Mouse (Mus musculus) heart, embryonic 15.5 days (tissue): ENCODE results near the gene Lin7b. TPM values are rescaled to one million over a fixed set of nuclear protein-coding genes. Genes with fewer than 3 reads are reported as not detected.
A peak's percentile ranks its signal among the peaks of the same experiment; 100 is the strongest.

Experiments
- ATAC-seq: fragments of 200-750 bp; cut with Nextera tagmentation; replicated peaks from 2 replicates; pipeline ENCODE4 v1.8.0; 2017; ENCODE audit warnings: low read depth, moderate TSS enrichment; ENCODE audit not compliant: insufficient number of reproducible peaks, insufficient read depth, low FRiP score
- H3K27ac ChIP-seq: fragments of 300-500 bp; sonication (generic); 2 replicates; pipeline ENCODE4 v1.5.1; 2015; ENCODE audit warnings: mild to moderate bottlenecking, inconsistent platforms
- H3K27me3 ChIP-seq: fragments of 300-500 bp; sonication (generic); 2 replicates; pipeline ENCODE4 v1.6.1; 2015; ENCODE audit warnings: inconsistent platforms
- H3K36me3 ChIP-seq: fragments of 300-500 bp; sonication (generic); 2 replicates; pipeline ENCODE4 v1.6.1; 2015; ENCODE audit warnings: mild to moderate bottlenecking, inconsistent platforms
- H3K4me1 ChIP-seq: fragments of 300-500 bp; sonication (generic); replicated peaks from 2 replicates; pipeline ENCODE4 v1.6.1; 2015; ENCODE audit warnings: inconsistent platforms
- H3K4me2 ChIP-seq: fragments of 300-500 bp; sonication (generic); 2 replicates; pipeline ENCODE4 v1.6.1; 2015; ENCODE audit warnings: inconsistent platforms, mild to moderate bottlenecking, moderate library complexity
- H3K4me3 ChIP-seq: fragments of 300-500 bp; sonication (generic); 2 replicates; pipeline ENCODE4 v1.5.1; 2015; ENCODE audit warnings: mild to moderate bottlenecking, inconsistent platforms
- H3K9ac ChIP-seq: fragments of 300-500 bp; sonication (generic); 2 replicates; pipeline ENCODE4 v1.6.1; 2015; ENCODE audit warnings: mild to moderate bottlenecking, inconsistent platforms
- H3K9me3 ChIP-seq: fragments of 300-500 bp; sonication (generic); replicated peaks from 2 replicates; pipeline ENCODE4 v1.6.1; 2016; ENCODE audit warnings: inconsistent platforms
- WGBS: fragments of 180-500 bp; shearing (Covaris S2); methylation state at CpG from one replicate; pipeline ENCODE4 v1.1.7; 2015; ENCODE audit warnings: mixed read lengths; 5-methylcytosine and 5-hydroxymethylcytosine counted together
- polyA plus RNA-seq: library from polyadenylated mRNA; unstranded; fragments of >200 nt; fragmentation: Nextera tagmentation; extraction: Ambion mirVana; gene quantifications from 2 replicates; pipeline ENCODE4 v1.2.1, GENCODE M21; 2015

Lin7b gene
- 1.2 and 1.3 TPM in 2 replicates for polyA plus RNA-seq

DNA sequence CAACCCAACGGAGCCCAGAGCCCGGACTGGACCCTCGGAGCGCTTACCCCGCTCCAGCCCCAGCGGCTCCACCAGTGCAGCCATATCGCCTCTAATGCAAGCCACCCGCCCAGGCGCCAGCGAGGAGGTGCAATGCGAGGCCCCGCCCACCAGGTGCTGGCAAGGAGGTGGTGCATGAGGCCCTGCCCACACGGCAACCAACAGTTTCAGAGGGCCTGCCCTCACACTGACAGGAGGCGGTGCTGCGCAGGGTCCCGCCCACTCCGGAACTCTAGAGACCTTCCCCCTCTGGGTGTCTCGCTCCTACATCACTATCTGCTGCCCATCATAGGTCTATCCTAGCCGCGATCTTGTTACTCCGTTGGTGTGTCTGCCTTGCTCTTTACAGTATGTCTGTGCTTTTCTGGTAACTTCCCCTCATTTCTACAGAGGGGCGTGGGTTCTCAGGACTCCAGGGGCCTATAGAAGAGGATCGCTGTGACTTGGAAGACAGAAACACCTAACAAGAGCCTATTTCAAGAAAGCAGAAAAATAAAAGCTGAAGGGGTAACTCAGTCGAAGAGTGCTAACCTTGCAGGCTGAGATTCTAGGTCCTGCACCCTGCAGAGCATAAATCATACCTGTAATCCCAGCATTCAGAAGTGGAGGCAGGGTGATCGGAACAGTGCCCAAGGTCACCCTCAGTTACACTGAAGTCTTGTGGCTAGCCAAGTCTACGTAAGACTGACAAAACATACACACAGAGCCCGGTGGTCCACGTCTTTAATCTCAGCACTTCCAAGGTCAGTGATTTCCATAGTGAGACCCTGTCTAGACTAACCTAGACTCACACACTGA, at the start of gene Lin7b:
Gene Lin7b, minus strand, starts transcription at position 109 of the 837 bp plus-strand sequence.
- Histone ChIP-seq H3K4me1 (peaks cover 36% of the 10 kb centered on the region), H3K9ac (peak within 1 kb of the TSS; percentile 20), H3K9me3 (no peaks in the 10 kb centered on the region), H3K4me3 (peak within 1 kb of the TSS; percentile 55), H3K27me3 (peaks cover 32% of the 10 kb centered on the region), H3K27ac (no peak within 1 kb of the TSS), H3K4me2 (peak within 1 kb of the TSS; percentile 93), H3K36me3 (peaks cover 24% of the 10 kb centered on the region)
- 8% methylated on average over 28 of the region's 28 CpGs for WGBS
- ATAC-seq, result peak; percentile 65

DNA sequence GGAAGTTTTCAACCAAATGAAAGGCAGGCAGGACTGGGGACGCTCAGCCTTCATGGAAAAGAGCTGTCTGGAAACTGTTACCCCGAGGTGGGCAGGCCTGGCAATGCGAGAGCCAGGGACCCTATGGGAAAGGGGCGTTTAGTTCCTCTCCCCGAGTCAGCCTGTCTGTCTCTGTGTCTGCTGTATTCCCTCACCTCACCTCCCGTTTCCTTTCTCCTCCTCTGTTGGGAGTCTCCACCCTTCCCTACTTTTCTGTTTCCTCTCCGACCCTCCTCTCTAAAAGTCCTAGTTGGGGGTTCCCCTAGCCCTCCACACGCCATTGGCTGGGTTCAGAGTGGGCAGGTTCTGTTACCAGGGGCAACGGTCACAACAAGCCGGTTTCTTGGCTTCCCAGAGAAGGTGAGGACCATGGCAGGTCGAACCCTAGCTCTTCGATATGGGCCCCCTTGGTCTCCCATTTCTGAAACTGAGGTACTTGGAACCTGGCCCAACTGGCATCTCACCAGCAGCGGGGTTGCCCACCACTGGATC, 47.6 kb upstream of the Lin7b start:
- Histone ChIP-seq H3K27ac (no peak overlapping the region), H3K9ac (no peak overlapping the region), H3K9me3 (no peaks in the 10 kb centered on the region), H3K27me3 (peaks cover 80% of the 10 kb centered on the region), H3K4me3 (no peak overlapping the region), H3K36me3 (peaks cover 23% of the 10 kb centered on the region), H3K4me1 (peaks cover 33% of the 10 kb centered on the region), H3K4me2 (no peak overlapping the region)
- 6% methylated on average over 13 of the region's 13 CpGs for WGBS
- no peak for ATAC-seq

DNA sequence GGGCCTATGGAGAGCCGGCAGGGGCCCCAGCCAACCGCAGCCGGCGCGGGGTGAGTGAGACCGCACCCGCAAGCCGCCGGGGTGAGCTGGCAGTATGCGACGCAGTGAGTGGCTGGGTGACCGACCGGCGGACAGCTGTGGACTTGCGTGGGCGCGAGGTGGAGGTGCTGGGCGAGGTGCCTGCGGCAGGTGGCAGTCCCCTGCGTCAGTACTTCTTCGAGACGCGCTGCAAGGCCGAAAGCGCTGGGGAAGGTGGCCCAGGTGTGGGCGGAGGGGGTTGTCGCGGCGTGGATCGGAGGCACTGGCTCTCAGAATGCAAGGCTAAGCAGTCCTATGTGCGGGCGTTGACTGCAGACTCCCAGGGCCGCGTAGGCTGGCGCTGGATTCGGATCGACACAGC, 45.3 kb upstream of the Lin7b start:
- WGBS, result 16% methylated on average over 37 of the region's 37 CpGs
- Histone ChIP-seq H3K9ac (no peak overlapping the region), H3K4me3 (peak overlapping the region; percentile 10; the same call in 1 of the 2 replicates), H3K27me3 (peaks cover 94% of the 10 kb centered on the region), H3K9me3 (no peaks in the 10 kb centered on the region), H3K4me1 (peaks cover 40% of the 10 kb centered on the region), H3K4me2 (peak overlapping the region; percentile 37), H3K36me3 (no peaks in the 10 kb centered on the region), H3K27ac (no peak overlapping the region)
- no peak for ATAC-seq

DNA sequence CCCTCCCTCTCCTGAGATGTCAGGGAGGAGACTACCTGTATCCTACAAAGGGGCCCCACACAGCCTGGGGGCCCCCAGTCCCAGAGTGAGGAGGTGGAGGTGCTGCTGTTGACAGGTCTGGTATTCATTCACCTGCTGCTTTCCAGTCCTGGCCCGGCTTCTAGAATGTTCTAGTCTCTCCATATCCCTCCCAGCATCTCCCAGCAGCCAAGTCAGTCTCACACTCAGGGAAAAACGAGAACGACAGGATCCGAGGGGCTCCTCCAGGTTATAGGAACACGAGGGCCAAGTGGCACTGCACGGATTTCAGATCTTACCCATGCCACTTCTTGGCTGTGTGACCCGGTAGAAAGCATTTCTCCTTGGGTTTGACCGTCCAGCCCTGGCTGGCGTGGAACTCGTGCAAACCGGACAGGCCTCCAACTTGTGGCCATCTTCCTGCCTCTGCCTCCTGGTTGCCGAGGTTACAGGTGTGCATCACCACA, 44.4 kb upstream of the Lin7b start:
- Histone ChIP-seq H3K36me3 (no peaks in the 10 kb centered on the region), H3K27ac (no peak overlapping the region), H3K9ac (no peak overlapping the region), H3K9me3 (no peaks in the 10 kb centered on the region), H3K4me1 (peaks cover 40% of the 10 kb centered on the region), H3K4me2 (peak overlapping the region; percentile 92; the same call in 1 of the 2 replicates), H3K4me3 (peak overlapping the region; percentile 58; the same call in 1 of the 2 replicates), H3K27me3 (peaks cover 94% of the 10 kb centered on the region)
- ATAC-seq, result no peak
- 40% methylated on average over 12 of the region's 12 CpGs for WGBS

DNA sequence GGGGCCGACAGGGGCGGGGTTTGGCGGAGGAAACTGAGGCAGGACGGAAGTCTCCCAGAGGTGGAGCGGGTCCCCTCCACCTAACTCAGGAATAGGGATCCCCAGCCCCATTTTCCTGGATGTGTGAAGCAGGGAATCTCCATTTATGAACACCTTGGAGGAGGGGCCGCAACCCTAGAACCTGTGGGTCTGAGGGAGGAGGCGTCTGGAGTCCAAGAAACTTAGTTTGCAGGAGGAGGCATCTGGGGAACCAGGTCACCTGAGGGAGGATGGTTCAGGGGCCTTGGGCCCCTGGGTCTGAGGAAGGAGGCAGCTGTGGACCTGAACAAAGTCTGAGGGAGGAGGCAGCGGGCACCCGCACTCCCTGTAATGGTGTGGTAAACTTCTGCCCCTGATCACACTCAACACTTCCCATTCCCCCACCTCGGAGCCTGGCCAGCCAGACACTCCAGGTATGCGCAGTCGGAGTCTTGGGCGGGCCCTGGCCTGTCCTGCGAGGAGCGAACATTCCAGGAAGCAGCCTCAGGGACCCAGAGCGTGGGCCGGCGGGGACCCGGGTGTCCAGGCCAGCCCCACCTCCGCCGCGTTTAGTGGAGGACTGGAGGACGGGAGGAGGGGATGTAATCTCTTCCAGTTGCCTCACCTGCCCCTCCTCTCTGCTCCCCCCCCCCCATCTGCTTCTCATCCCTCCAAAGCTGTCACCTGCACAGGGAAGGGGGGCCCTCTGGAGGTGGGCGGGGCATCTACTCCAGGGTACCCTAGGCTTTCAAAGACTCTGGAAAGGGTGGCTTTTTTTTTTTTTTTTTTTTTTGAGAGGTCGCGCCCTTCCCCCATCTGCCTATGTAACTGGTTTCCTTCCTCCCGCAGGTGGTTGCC, 43.7 kb upstream of the Lin7b start:
- peaks cover 93% of the 10 kb centered on the region for H3K27me3 ChIP-seq
- H3K36me3 ChIP-seq, result no peaks in the 10 kb centered on the region
- H3K4me3 ChIP-seq, result peak overlapping the region; percentile 58
- peaks cover 40% of the 10 kb centered on the region for H3K4me1 ChIP-seq
- peak; percentile 29; the same call in 1 of the 2 replicates for ATAC-seq
- no peaks in the 10 kb centered on the region for H3K9me3 ChIP-seq
- WGBS, result 2% methylated on average over 23 of the region's 27 CpGs
- peak overlapping the region; percentile 52 for H3K9ac ChIP-seq
- peak overlapping the region; percentile 59 for H3K27ac ChIP-seq
- H3K4me2 ChIP-seq, result peak overlapping the region; percentile 92

DNA sequence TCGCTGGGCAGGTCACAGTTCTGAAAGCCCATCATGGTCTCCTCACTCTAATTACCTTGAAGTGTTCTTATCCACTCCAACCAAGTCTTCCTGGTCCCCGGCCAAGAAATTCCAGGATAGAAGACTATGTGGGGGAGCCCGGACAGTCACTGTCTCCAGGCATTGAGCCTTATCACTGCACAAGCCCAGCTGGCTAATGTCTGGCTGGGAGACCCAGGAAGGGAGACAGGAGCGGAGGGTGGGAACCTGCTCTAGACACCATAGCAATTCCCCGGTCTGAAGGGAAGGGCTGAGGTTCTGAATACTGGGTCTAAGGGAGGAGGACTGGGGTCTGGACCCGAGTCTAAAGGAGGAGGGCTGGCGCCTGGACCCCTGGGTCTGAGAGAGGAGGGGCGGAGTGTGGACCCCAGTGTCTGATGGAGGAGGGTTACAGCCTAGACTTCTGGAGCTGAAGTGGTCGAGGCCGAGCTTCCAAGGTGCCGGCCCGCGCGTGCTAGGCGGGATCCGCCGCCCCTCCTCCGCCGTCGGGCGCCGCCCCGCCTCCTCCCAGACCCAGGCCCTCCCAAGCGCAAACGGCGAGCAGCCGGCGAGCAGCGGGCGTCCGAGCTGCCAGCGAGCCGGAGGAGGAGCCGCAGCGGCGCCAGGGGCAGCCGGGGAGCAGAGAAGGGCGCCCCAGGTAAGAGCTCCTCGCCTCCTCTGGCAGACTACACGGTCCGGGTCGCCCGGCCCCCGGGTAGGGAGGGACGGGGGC, 42.9 kb upstream of the Lin7b start, which contains the start of gene Ntf5:
Gene Ntf5, plus strand, starts transcription at position 583 of the 751 bp plus-strand sequence.
- Histone ChIP-seq H3K27ac (peak within 1 kb of the TSS; percentile 59), H3K9ac (peak within 1 kb of the TSS; percentile 52), H3K9me3 (no peaks in the 10 kb centered on the region), H3K4me2 (peak within 1 kb of the TSS; percentile 92), H3K4me1 (peaks cover 39% of the 10 kb centered on the region), H3K36me3 (no peaks in the 10 kb centered on the region), H3K4me3 (peak within 1 kb of the TSS; percentile 58), H3K27me3 (peaks cover 93% of the 10 kb centered on the region)
- ATAC-seq, result peak; percentile 28
- 1% methylated on average over 45 of the region's 45 CpGs for WGBS

DNA sequence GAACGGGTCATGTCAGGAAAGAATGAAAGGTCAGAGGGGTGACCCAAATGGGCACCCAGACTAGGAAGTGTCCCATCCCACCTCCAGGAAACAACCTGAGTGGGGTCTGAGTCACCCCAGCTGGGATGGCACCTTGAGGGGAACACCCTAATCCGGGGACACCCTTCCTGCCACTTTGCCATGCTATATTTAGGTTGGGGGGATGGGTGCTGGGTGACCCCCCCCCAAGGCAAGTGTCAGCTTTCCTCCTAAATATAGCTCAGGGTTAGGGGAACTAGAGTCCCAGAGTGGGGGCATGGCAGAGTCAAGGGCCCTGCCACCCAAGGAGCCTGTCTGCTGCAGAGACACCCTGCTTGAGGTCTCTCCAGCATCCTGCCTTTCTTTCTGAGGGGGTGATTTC, 42.0 kb upstream of the Lin7b start:
- Histone ChIP-seq H3K9me3 (no peaks in the 10 kb centered on the region), H3K36me3 (no peaks in the 10 kb centered on the region), H3K4me1 (peaks cover 35% of the 10 kb centered on the region), H3K4me3 (no peak overlapping the region), H3K27me3 (peaks cover 93% of the 10 kb centered on the region), H3K27ac (no peak overlapping the region), H3K9ac (no peak overlapping the region), H3K4me2 (no peak overlapping the region)
- ATAC-seq, result no peak
- 34% methylated on average over 2 of the region's 2 CpGs for WGBS

DNA sequence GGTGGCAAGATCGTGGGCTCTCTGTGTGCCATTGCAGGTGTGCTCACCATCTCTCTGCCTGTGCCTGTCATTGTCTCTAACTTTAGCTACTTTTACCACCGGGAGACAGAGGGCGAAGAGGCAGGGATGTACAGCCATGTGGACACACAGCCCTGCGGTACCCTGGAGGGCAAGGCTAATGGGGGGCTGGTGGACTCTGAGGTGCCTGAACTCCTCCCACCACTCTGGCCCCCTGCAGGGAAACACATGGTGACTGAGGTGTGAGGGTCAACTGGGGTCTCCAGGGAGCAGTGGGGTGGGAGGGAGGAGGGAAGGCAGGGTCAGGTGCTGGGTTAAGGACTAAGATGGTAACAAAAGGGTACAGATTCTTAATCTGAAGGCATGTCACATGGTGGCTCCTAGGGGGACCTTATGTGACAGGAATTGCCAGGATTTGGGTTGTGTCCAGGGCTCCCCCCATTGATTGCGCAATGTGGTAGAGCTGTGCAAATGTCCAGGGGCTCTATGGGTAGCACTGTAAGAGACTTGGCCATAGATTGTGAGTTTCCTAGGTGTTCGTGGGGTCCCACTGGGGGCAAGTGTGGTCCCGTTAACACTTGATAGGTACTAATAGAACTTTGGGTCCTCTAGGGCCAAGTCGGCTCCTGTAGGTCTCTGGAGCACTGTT, 39.2 kb upstream of the Lin7b start:
- Histone ChIP-seq H3K9ac (no peak overlapping the region), H3K4me2 (no peak overlapping the region), H3K27ac (no peak overlapping the region), H3K36me3 (no peaks in the 10 kb centered on the region), H3K9me3 (no peaks in the 10 kb centered on the region), H3K27me3 (peaks cover 93% of the 10 kb centered on the region), H3K4me3 (no peak overlapping the region), H3K4me1 (peaks cover 42% of the 10 kb centered on the region)
- ATAC-seq, result no peak
- WGBS, result 76% methylated on average over 8 of the region's 8 CpGs

DNA sequence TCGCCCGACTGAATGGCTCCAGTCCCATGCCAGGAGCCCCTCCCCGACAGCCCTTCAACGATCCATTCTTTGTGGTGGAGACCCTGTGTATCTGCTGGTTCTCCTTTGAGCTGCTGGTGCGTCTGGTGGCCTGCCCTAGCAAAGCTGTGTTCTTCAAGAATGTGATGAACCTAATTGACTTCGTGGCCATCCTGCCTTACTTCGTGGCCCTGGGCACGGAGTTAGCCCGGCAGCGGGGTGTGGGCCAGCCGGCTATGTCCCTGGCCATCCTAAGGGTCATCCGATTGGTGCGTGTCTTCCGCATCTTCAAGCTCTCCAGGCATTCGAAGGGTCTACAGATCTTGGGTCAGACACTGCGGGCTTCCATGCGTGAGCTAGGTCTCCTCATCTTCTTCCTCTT, 38.6 kb upstream of the Lin7b start:
- Histone ChIP-seq H3K9me3 (no peaks in the 10 kb centered on the region), H3K36me3 (no peaks in the 10 kb centered on the region), H3K4me2 (no peak overlapping the region), H3K9ac (no peak overlapping the region), H3K4me1 (peaks cover 35% of the 10 kb centered on the region), H3K27ac (no peak overlapping the region), H3K4me3 (no peak overlapping the region), H3K27me3 (peaks cover 86% of the 10 kb centered on the region)
- WGBS, result 83% methylated on average over 17 of the region's 17 CpGs
- ATAC-seq, result no peak

DNA sequence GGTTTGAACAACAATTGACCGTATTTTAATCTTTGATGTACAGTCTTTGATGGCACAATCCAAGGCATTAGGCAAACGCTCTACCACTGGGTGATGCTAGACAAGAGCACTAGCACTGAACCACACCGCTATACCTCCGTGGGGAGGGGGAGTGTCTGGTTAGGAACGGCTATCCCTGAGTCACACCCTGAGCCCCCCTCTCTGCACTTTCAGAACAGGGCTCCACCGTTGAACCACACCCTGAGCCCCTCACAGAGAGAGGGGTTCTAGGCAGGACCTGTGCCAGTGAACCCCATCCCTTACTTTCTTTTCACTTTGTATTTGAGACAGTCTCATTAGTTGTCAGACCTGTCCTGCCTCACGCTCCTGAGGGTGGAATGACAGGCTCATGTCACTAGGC, 38.0 kb upstream of the Lin7b start:
- Histone ChIP-seq H3K4me1 (peaks cover 29% of the 10 kb centered on the region), H3K9me3 (no peaks in the 10 kb centered on the region), H3K9ac (no peak overlapping the region), H3K36me3 (no peaks in the 10 kb centered on the region), H3K4me2 (no peak overlapping the region), H3K27me3 (peaks cover 80% of the 10 kb centered on the region), H3K4me3 (no peak overlapping the region), H3K27ac (no peak overlapping the region)
- 73% methylated on average over 7 of the region's 7 CpGs for WGBS
- no peak for ATAC-seq
